9 mouse cellular contexts compared by ENCODE assay signal in genomic region chr5:92112175-92112574, GRCm38 (mm10). TPM values are rescaled to one million over a fixed set of nuclear protein-coding genes. Genes with fewer than 3 reads are reported as not detected.
DNase-seq lines count a peak whose midpoint lies in the region; ATAC-seq lines count a peak whose summit lies in the region.
"Had no signal": no experiment of that assay in that cellular context is flagged by ENCODE, and none has a peak within 500 bp of the region (broad histone marks: within the 10 kb centered on the region; RNA-seq: fewer than 3 reads in every experiment).

No protein-coding gene starts in this region.

- ATAC-seq in kidney, embryonic 14.5 days (ENCODE audit: low FRiP score, low TSS enrichment), result 0 out of 2 replicates have a peak, but pooled peaks have one; percentile 12
- ATAC-seq in embryonic facial prominence, embryonic 13.5 days (ENCODE audit: insufficient number of reproducible peaks, insufficient read depth, low FRiP score, low TSS enrichment, low read depth), result no peak
- no peak for ATAC-seq in hindbrain, embryonic 16.5 days
- ATAC-seq in midbrain, embryonic 13.5 days, result no peak

- no peak overlapping the region for H3K27ac ChIP-seq in kidney, embryonic 14.5 days (ENCODE audit: low read depth, low read length)
- no peak overlapping the region for H3K27ac ChIP-seq in embryonic facial prominence, embryonic 13.5 days
- no peak overlapping the region for H3K27ac ChIP-seq in hindbrain, embryonic 16.5 days (ENCODE audit: low read depth, low read length)
- no peak overlapping the region for H3K27ac ChIP-seq in midbrain, embryonic 13.5 days

- peak overlapping the region; percentile 27; the same call in 1 of the 2 replicates for H3K4me3 ChIP-seq in kidney, embryonic 14.5 days (ENCODE audit: low read length)
- peak overlapping the region; percentile 25 for H3K4me3 ChIP-seq in embryonic facial prominence, embryonic 13.5 days
- no peak overlapping the region for H3K4me3 ChIP-seq in hindbrain, embryonic 16.5 days (ENCODE audit: low read length)
- no peak overlapping the region; the same call in 1 of the 2 replicates for H3K4me3 ChIP-seq in midbrain, embryonic 13.5 days (replicated peaks)

- H3K9ac ChIP-seq in kidney, embryonic 14.5 days (ENCODE audit: low read depth, low read length), result 0 out of 2 replicates have a peak overlapping the region, but pooled peaks have one; percentile 19
- H3K9ac ChIP-seq in embryonic facial prominence, embryonic 13.5 days, result no peak overlapping the region
- H3K9ac ChIP-seq in hindbrain, embryonic 16.5 days (ENCODE audit: low read depth, low read length), result no peak overlapping the region
- H3K9ac ChIP-seq in midbrain, embryonic 13.5 days (replicated peaks), result no peak overlapping the region

- H3K4me1 ChIP-seq in kidney, embryonic 14.5 days (ENCODE audit: control insufficient read depth, insufficient read depth, low read length), result no peaks in the 10 kb centered on the region
- H3K4me1 ChIP-seq in embryonic facial prominence, embryonic 13.5 days, result peaks cover 10% of the 10 kb centered on the region
- peaks cover 3% of the 10 kb centered on the region; the same call in 1 of the 2 replicates for H3K4me1 ChIP-seq in hindbrain, embryonic 16.5 days (ENCODE audit: control insufficient read depth, insufficient read depth, low read depth, low read length)
- H3K4me1 ChIP-seq in midbrain, embryonic 13.5 days (replicated peaks), result peaks cover 10% of the 10 kb centered on the region

- H3K9me3 ChIP-seq in kidney, embryonic 14.5 days (ENCODE audit: control insufficient read depth, low read length), result no peaks in the 10 kb centered on the region
- H3K9me3 ChIP-seq in embryonic facial prominence, embryonic 13.5 days, result no peaks in the 10 kb centered on the region
- no peaks in the 10 kb centered on the region for H3K9me3 ChIP-seq in hindbrain, embryonic 16.5 days (ENCODE audit: control insufficient read depth, low read length)
- H3K9me3 ChIP-seq in midbrain, embryonic 13.5 days, result no peaks in the 10 kb centered on the region
- H3K9me3 ChIP-seq: G1E had no signal

- H3K27me3 ChIP-seq in kidney, embryonic 14.5 days (ENCODE audit: control insufficient read depth, insufficient read depth, low read length), result no peaks in the 10 kb centered on the region
- H3K27me3 ChIP-seq in embryonic facial prominence, embryonic 13.5 days, result no peaks in the 10 kb centered on the region
- no peaks in the 10 kb centered on the region; the same call in 1 of the 2 replicates for H3K27me3 ChIP-seq in hindbrain, embryonic 16.5 days (replicated peaks; ENCODE audit: control insufficient read depth, insufficient read depth, low read length)
- H3K27me3 ChIP-seq in midbrain, embryonic 13.5 days, result 0 out of 2 replicates have a peak, but pooled peaks cover 4% of the 10 kb centered on the region

- WGBS in kidney, embryonic 14.5 days, result 7% methylated on average over 6 of the region's 6 CpGs
- WGBS in embryonic facial prominence, embryonic 13.5 days, result 7% methylated on average over 6 of the region's 6 CpGs
- 3% methylated on average over 6 of the region's 6 CpGs for WGBS in hindbrain, embryonic 16.5 days
- WGBS in midbrain, embryonic 13.5 days, result 7% methylated on average over 6 of the region's 6 CpGs

- peak overlapping the region; percentile 37 for H3K4me2 ChIP-seq in kidney, embryonic 14.5 days (replicated peaks; ENCODE audit: low read depth, low read length)
- peak overlapping the region; percentile 56 for H3K4me2 ChIP-seq in embryonic facial prominence, embryonic 13.5 days
- H3K4me2 ChIP-seq in hindbrain, embryonic 16.5 days (ENCODE audit: low read length), result peak overlapping the region; percentile 38
- peak overlapping the region; percentile 41 for H3K4me2 ChIP-seq in midbrain, embryonic 13.5 days (replicated peaks)

- H3K36me3 ChIP-seq in kidney, embryonic 14.5 days (ENCODE audit: control insufficient read depth, insufficient read depth, low read length), result no peaks in the 10 kb centered on the region
- H3K36me3 ChIP-seq in embryonic facial prominence, embryonic 13.5 days, result no peaks in the 10 kb centered on the region
- H3K36me3 ChIP-seq in hindbrain, embryonic 16.5 days (ENCODE audit: control insufficient read depth, insufficient read depth, low read length), result no peaks in the 10 kb centered on the region
- no peaks in the 10 kb centered on the region for H3K36me3 ChIP-seq in midbrain, embryonic 13.5 days
- H3K36me3 ChIP-seq: G1E had no signal

- no peak for DNase-seq in kidney, postnatal 25 days
- DNase-seq in thymus, postnatal 0 days (ENCODE audit: low spot score), result no peak
- no peak for DNase-seq in left cerebral cortex, adult 8-10 months (ENCODE audit: low spot score in 2 of 2)
- DNase-seq in ovary, adult 18-20 months (ENCODE audit: low spot score), result no peak

RNA-seq across cellular contexts. Expression of gene Uso1, which starts 25.6 kb away (rescaled TPM):
- polyA plus RNA-seq in kidney, embryonic 14.5 days (2014; fragmentation: Nextera tagmentation; extraction: Ambion mirVana), result 29.0 and 33.4 TPM in 2 replicates
- 45.4 and 47.0 TPM in 2 replicates for polyA plus RNA-seq in embryonic facial prominence, embryonic 13.5 days (2015; fragmentation: Nextera tagmentation; extraction: Ambion mirVana)
- polyA plus RNA-seq in hindbrain, embryonic 16.5 days (2015; fragmentation: Nextera tagmentation; extraction: Ambion mirVana), result 35.7 and 40.1 TPM in 2 replicates
- 50.2 and 50.3 TPM in 2 replicates for polyA plus RNA-seq in midbrain, embryonic 13.5 days (2015; fragmentation: Nextera tagmentation; extraction: Ambion mirVana)
- 32.6 and 43.5 TPM in 2 replicates for polyA plus RNA-seq in thymus, postnatal 0 days (2015; fragmentation: Nextera tagmentation; extraction: Ambion mirVana)
- total RNA-seq in left cerebral cortex, adult 8-10 months (2022), result 10 to 100 TPM; 76.4 to 82.2 (median 79.0) TPM

RNA-seq across cellular contexts. Expression of gene G3bp2, which starts 28.7 kb away (rescaled TPM):
- 159 and 214 TPM in 2 replicates for polyA plus RNA-seq in kidney, embryonic 14.5 days (2014; fragmentation: Nextera tagmentation; extraction: Ambion mirVana)
- polyA plus RNA-seq in embryonic facial prominence, embryonic 13.5 days (2015; fragmentation: Nextera tagmentation; extraction: Ambion mirVana), result 202 and 213 TPM in 2 replicates
- polyA plus RNA-seq in hindbrain, embryonic 16.5 days (2015; fragmentation: Nextera tagmentation; extraction: Ambion mirVana), result 333 and 334 TPM in 2 replicates
- 371 and 409 TPM in 2 replicates for polyA plus RNA-seq in midbrain, embryonic 13.5 days (2015; fragmentation: Nextera tagmentation; extraction: Ambion mirVana)
- polyA plus RNA-seq in thymus, postnatal 0 days (2015; fragmentation: Nextera tagmentation; extraction: Ambion mirVana), result 239 and 240 TPM in 2 replicates
- total RNA-seq in left cerebral cortex, adult 8-10 months (2022), result 100 to 1,000 TPM; 204 to 226 (median 221) TPM

Comparison
In these comparisons a context has a peak if more than half of its experiments do, and no peak if none do; other contexts are left out.
1. H3K4me3 ChIP-seq: peak in kidney, embryonic 14.5 days (single experiment) and embryonic facial prominence, embryonic 13.5 days (single experiment); none in hindbrain, embryonic 16.5 days (single experiment) and midbrain, embryonic 13.5 days (single experiment).
2. Peak in every context shown above with its lines, with median percentiles within 50 percentile points of each other: H3K4me2 ChIP-seq.